Mouse (Mus musculus): ENCODE results near the gene Wdr62. TPM values are rescaled to one million over a fixed set of nuclear protein-coding genes. Genes with fewer than 3 reads are reported as not detected.

Gene Wdr62
- polyA plus RNA-seq, 1 experiment: 40.6 TPM

DNA sequence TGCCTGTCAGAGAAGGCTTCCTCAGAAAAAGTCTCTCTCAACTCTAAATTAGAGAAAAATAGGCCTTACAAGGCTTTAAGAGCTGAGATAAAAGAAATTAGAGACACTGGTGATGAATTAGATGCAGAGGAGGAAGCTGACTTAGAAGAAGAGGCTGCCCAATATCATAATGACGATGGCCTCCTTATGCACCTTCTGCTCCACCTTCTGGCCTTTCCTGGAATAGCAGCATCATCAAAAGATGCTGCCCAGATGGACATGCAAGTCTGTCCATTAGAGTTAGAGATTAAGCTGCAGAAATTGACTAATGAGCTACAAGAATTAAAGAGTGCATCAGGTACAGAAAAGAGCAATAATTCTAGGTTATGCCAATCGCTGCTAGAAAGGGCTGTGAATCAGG is 74.8 kb downstream of the Wdr62 start:
- no peak for TF ChIP-seq GATA1 (IDR thresholded peaks at IDR 0.05; ENCODE audit: low read length)

DNA sequence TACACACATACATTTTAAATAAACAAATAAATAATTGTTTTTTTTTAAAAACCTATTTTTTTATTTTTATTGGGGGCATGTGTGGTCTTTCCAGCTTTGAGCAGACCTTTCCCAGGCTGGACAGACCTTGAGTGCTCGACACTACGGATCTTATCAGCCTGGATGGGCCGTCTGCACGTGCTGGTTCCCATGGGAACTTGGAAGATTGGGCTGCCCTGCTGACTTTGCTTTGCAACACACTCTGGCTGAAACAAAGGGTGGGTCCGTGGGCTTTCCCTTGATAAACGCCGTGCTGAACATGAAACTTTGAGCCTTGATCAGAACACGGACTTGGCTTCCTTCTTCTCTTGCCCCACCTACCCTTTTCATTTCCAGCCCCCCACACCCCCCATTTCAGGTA is 75.8 kb downstream of the Wdr62 start:
- no peak for TF ChIP-seq GATA1 (IDR thresholded peaks at IDR 0.05; ENCODE audit: low read length)

- TF ChIP-seq GATA1 (IDR thresholded peaks at IDR 0.05; ENCODE audit: low read length): no peak
Observed at GRCm38 (mm10) chr7:30202895-30203690, 77.1 kb downstream of the Wdr62 start.

DNA sequence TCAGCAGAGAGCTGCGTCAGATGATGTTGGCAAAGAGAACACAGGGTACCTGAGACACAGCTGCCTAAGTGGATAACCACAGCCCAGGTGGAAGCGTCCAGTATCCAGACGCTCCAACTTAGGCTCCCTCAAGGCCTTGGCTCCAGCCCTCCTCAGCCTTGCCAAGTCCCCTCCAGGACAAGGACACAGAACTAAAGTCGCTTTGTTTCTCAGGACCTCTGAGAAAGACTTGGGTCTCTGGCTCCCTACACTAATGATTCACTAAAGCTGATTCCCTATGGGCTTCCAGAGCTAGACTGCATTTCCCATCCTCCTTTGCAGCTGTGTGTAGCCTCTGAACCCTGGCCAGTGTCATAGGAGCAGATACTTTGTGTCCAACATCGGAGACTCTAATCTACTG is 80.0 kb downstream of the Wdr62 start:
- TF ChIP-seq GATA1 (IDR thresholded peaks at IDR 0.05; ENCODE audit: low read length): no peak

DNA sequence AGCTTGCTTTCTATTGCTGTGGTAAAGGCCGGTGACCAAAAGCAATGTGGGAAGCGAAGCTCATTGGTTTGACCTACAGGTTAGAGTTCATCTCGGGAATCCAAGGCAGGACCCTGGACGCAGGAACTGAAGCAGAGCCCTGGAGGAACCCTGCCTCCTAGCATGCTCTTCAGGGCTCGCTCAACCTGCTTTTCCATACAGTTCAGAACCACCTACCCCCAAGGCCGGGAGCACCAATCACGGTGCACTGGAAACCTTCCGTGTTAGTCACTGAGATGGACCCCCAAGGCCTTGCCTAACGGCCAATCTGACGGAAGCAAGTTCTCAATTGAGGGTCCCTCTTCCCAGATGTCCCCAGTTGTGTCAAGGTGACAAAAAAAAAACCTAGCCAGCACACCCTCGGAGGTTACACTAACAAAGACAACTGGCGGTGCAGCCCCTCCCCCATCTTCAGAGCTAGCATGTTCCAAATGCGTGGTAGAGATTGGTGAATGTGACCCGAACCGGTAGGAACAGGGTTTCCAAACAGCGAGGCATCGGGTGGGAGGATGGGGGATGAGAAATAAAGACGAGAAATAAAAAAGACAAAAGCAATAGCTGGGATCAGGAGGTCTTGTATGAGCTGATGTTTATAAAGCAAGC is 80.6 kb downstream of the Wdr62 start:
- TF ChIP-seq GATA1 (IDR thresholded peaks at IDR 0.05; ENCODE audit: low read length): no peak

DNA sequence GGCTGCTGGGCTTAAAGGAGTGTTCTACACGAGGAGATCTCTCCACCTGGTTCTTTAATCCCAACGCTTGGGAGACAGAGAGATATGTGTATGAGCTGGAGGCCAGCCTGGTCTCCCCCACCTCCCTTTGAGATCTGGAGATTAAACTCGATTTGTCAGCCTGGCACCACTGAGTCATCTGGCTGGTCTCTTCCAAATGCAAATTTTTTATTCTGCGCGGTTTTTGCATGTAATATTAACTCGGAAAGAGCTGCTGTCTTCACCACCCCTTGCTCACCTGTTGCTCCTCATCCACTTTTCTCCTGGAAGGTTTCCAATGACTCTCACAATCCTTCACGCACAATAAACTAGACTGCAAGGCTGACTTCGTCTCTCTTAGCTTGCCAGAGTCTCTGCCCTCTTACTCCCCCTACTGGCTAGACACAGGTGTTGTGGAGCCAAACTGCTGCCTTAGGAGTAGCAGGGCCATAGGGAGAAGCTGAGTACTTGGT is 81.7 kb downstream of the Wdr62 start, which contains the start of gene Capns1:
Gene Capns1, minus strand, starts transcription at position 331 of the 491 bp plus-strand sequence.
- no peak for TF ChIP-seq GATA1 (IDR thresholded peaks at IDR 0.05; ENCODE audit: low read length)

DNA sequence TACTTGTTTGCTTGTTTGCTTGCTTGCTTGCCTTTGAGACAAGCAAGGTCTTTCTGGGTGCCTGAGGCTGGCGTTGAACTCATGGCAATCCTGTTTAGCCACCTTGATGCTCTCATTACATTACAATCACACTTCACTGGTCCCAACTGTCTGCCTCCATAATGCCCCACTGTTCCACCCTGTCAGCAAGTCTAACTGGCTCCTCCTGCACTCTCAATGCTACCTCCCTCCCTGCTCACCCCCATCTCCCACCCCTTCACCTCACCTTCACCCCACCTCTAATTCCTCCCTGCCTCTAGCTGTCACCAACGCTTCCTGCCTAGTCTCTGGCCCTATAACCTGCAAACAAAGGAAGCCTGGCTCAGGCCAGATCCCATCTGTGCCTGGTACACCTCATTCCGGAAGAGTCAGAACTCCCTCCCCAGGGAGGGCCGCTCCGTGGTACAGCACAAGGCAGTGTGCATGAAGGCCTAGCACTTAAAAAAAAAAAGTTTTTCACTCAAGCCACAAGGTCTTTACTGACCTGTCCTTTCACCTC is 82.6 kb downstream of the Wdr62 start:
- no peak for TF ChIP-seq GATA1 (IDR thresholded peaks at IDR 0.05; ENCODE audit: low read length)

DNA sequence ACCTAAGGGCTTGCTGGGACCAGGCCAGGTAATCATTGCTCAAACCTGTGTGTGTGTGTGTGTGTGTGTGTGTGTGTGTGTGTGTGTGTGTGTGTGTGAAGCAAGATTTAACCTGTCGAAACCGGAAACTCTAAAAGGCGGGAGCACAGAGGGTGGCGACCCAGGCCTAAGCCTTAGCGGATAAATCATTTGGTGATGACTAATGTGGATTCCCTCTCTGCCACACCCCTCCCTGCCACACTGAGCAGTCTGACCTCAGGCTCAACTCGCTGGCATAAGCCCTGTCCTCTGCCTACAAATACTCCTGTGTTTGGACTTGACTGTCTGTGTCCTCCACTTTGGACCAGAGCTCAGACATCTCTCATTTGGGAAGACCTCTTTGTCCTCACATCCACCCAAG is 84.0 kb downstream of the Wdr62 start:
- no peak for TF ChIP-seq GATA1 (IDR thresholded peaks at IDR 0.05; ENCODE audit: low read length)

- TF ChIP-seq GATA1 (IDR thresholded peaks at IDR 0.05; ENCODE audit: low read length): no peak
Observed at GRCm38 (mm10) chr7:30195461-30195860, 84.8 kb downstream of the Wdr62 start.

- TF ChIP-seq GATA1 (IDR thresholded peaks at IDR 0.05; ENCODE audit: low read length): no peak
Observed at GRCm38 (mm10) chr7:30194884-30195283, 85.3 kb downstream of the Wdr62 start.

GRCm38 (mm10) chr7:30194101-30194831 is 86.0 kb downstream of the Wdr62 start:
- TF ChIP-seq GATA1 (IDR thresholded peaks at IDR 0.05; ENCODE audit: low read length): no peak

DNA sequence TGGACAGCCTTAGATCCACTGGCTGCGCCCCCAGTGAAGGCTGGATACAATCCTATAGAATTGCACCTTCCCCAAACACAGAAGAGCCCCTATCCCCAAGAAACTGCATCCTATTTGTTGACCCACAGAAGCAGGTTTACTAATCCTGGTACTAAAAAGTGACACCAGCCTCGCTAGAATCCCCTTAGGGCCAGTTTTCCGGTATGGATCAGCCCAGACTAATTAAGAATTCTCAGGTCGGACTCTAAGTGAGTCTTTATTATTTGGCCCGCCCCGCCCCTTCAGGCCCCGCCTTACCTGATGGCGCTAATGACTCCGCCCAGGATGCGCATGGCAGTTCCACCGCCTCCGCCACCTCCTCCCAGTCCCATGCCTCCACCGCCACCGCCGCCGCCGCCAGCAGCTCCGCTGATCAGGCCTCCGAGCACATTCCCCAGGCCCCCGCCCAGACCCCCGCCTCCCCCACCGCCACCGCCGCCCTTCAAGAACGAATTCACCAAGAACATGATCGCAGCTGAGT is 86.6 kb downstream of the Wdr62 start:
- no peak for TF ChIP-seq GATA1 (IDR thresholded peaks at IDR 0.05; ENCODE audit: low read length)

DNA sequence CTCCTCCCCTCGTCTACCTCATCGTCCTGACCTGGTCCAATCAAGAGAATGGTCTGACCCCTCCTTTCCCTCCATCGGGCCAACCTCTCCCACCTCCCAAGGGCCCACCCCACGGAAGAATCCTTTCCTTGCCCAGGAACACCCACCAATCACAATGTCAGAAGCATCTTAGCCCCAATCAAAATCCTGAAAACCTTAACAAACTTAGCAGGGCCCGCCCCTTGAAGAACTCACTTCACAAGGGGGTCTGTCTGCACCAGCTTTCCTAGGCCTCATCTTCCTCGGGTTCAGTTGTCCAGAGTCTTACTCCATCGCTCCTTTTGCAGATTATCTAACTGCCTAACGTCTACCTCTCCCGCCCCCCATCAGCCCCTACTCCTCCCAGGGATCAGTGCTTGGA is 87.2 kb downstream of the Wdr62 start:
- no peak for TF ChIP-seq GATA1 (IDR thresholded peaks at IDR 0.05; ENCODE audit: low read length)

DNA sequence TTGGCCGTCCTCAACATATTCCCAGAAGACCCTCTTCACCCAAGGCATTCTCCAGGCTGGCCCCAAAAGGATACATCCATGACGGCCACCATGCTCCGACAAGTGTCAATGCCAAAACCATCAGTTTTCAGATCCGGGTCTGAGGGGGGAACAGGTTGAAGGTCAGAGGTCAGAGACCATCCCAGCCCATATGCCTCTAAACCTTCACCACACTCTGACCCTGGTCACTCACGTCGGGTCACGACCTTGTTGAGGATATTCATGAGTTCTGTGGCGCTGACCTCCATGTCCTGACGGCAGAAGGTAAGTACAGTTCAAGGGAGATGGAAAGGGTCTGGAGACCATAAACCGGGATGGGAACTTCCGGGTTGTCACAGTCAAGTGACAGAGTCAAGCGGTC is 88.1 kb downstream of the Wdr62 start:
- no peak for TF ChIP-seq GATA1 (IDR thresholded peaks at IDR 0.05; ENCODE audit: low read length)

Other genes with a start within 250 kb of the Wdr62 start
- gene Zfp14, start 229.0 kb downstream of the Wdr62 start, polyA plus RNA-seq (2012): not detected in 2 replicates
- gene Zfp82, start 207.5 kb downstream of the Wdr62 start, polyA plus RNA-seq (2012): 0.17 and 0.26 TPM in 2 replicates
- gene Gm26920, start 190.0 kb downstream of the Wdr62 start, polyA plus RNA-seq (2012): not detected in 2 replicates
- 2.5 and 3.4 TPM in 2 replicates for gene Zfp566, start 189.9 kb downstream of the Wdr62 start, polyA plus RNA-seq (2012)
- 0.19 and 0.64 TPM in 2 replicates for gene Zfp260, start 185.6 kb downstream of the Wdr62 start, polyA plus RNA-seq (2012)
- 4.1 and 5.5 TPM in 2 replicates for gene Zfp382, start 158.5 kb downstream of the Wdr62 start, polyA plus RNA-seq (2012)
- gene Zfp146, start 110.7 kb downstream of the Wdr62 start, polyA plus RNA-seq (2012): 8.2 and 19.8 TPM in 2 replicates
- gene Cox7a1, start 96.3 kb downstream of the Wdr62 start, polyA plus RNA-seq (2012): 8.3 and 9.2 TPM in 2 replicates
- gene Capns1, start 81.6 kb downstream of the Wdr62 start, polyA plus RNA-seq (2012): 142 and 154 TPM in 2 replicates
- 126 and 136 TPM in 2 replicates for gene Polr2i, start 48.5 kb downstream of the Wdr62 start, polyA plus RNA-seq (2012)
- gene Tbcb, start 48.1 kb downstream of the Wdr62 start, polyA plus RNA-seq (2012): 68.1 and 70.9 TPM in 2 replicates
- 0.15 TPM in 1 of 2 replicates, not detected in the other for gene Ovol3, start 44.7 kb downstream of the Wdr62 start, polyA plus RNA-seq (2012)
- 0.12 and 0.26 TPM in 2 replicates for gene Thap8, start 325 bp downstream of the Wdr62 start, polyA plus RNA-seq (2012)
- gene Clip3, start 11.3 kb upstream of the Wdr62 start, polyA plus RNA-seq (2012): 0.24 TPM in 1 of 2 replicates, not detected in the other
- gene Alkbh6, start 28.3 kb upstream of the Wdr62 start, polyA plus RNA-seq (2012): 59.9 and 74.5 TPM in 2 replicates
- gene Syne4, start 34.4 kb upstream of the Wdr62 start, polyA plus RNA-seq (2012): 7.1 and 8.8 TPM in 2 replicates
- gene E130208F15Rik, start 41.3 kb upstream of the Wdr62 start, polyA plus RNA-seq (2012): 0.39 and 0.44 TPM in 2 replicates
- 23.4 and 30.5 TPM in 2 replicates for gene Sdhaf1, start 43.5 kb upstream of the Wdr62 start, polyA plus RNA-seq (2012)
- gene Lrfn3, start 82.4 kb upstream of the Wdr62 start, polyA plus RNA-seq (2012): not detected in 2 replicates
- gene Tyrobp, start 133.3 kb upstream of the Wdr62 start, polyA plus RNA-seq (2012): 0.25 TPM in 1 of 2 replicates, not detected in the other
- gene Hcst, start 139.4 kb upstream of the Wdr62 start, polyA plus RNA-seq (2012): not detected in 2 replicates
- gene Nfkbid, start 141.3 kb upstream of the Wdr62 start, polyA plus RNA-seq (2012): 0.12 and 0.16 TPM in 2 replicates
- not detected in 2 replicates for gene Aplp1, start 165.1 kb upstream of the Wdr62 start, polyA plus RNA-seq (2012)
- not detected in 2 replicates for gene Kirrel2, start 177.3 kb upstream of the Wdr62 start, polyA plus RNA-seq (2012)
- not detected in 2 replicates for gene Nphs1, start 177.9 kb upstream of the Wdr62 start, polyA plus RNA-seq (2012)
- not detected in 2 replicates for gene Prodh2, start 213.2 kb upstream of the Wdr62 start, polyA plus RNA-seq (2012)